Mouse (Mus musculus) kidney, postnatal 36 days (tissue): ENCODE measurements around the gene Adamtsl3.

Experiments
- DNase-seq, 2 experiments: peaks; one replicate each; pipeline ENCODE4 v3.0.0; 2021 to 2022; ENCODE audit warnings: mixed read lengths in 2 of 2

Adamtsl3 gene

GRCm38 (mm10) chr7:82335211-82336121, at the start of gene Adamtsl3:
Gene Adamtsl3, plus strand, starts transcription at chr7:82335694.
- peak; percentile 15 to 74 for DNase-seq

- DNase-seq: peak in 1 of 2 experiments; percentile 18
These were observed 48.3 kb upstream of the Adamtsl3 start for GRCm38 (mm10) chr7:82287242-82287641.

- no peak for DNase-seq
These were observed 42.1 kb upstream of the Adamtsl3 start for GRCm38 (mm10) chr7:82293441-82293840.

GRCm38 (mm10) chr7:82294083-82294482, 41.4 kb upstream of the Adamtsl3 start:
- no peak for DNase-seq

GRCm38 (mm10) chr7:82294611-82295010, 40.9 kb upstream of the Adamtsl3 start:
- no peak for DNase-seq

- no peak for DNase-seq
These were observed 27.1 kb upstream of the Adamtsl3 start for GRCm38 (mm10) chr7:82308398-82308797.

- DNase-seq: no peak
These were observed 17.0 kb upstream of the Adamtsl3 start for GRCm38 (mm10) chr7:82318515-82318914.

GRCm38 (mm10) chr7:82326616-82327015, 8.9 kb upstream of the Adamtsl3 start:
- DNase-seq: no peak

GRCm38 (mm10) chr7:82327201-82327600, 8.3 kb upstream of the Adamtsl3 start:
- no peak for DNase-seq

GRCm38 (mm10) chr7:82327881-82328280, 7.6 kb upstream of the Adamtsl3 start:
- DNase-seq: no peak

GRCm38 (mm10) chr7:82329831-82330230, 5.7 kb upstream of the Adamtsl3 start:
- DNase-seq: no peak

GRCm38 (mm10) chr7:82330860-82331259, 4.6 kb upstream of the Adamtsl3 start:
- no peak for DNase-seq

- no peak for DNase-seq
These were observed 1.5 kb upstream of the Adamtsl3 start for GRCm38 (mm10) chr7:82334000-82334399.

GRCm38 (mm10) chr7:82336132-82336531, 638 bp downstream of the Adamtsl3 start:
- DNase-seq: peak in 1 of 2 experiments; percentile 14

- DNase-seq: no peak
These were observed 2.6 kb downstream of the Adamtsl3 start for GRCm38 (mm10) chr7:82338121-82338520.

GRCm38 (mm10) chr7:82338532-82338931, 3.0 kb downstream of the Adamtsl3 start:
- DNase-seq: no peak

- DNase-seq: peak in 1 of 2 experiments; percentile 23
These were observed 3.7 kb downstream of the Adamtsl3 start for GRCm38 (mm10) chr7:82339214-82339613.

GRCm38 (mm10) chr7:82341476-82341875, 6.0 kb downstream of the Adamtsl3 start:
- no peak for DNase-seq

- DNase-seq: no peak
These were observed 11.2 kb downstream of the Adamtsl3 start for GRCm38 (mm10) chr7:82346706-82347105.

GRCm38 (mm10) chr7:82349796-82350195, 14.3 kb downstream of the Adamtsl3 start:
- no peak for DNase-seq

- no peak for DNase-seq
These were observed 14.9 kb downstream of the Adamtsl3 start for GRCm38 (mm10) chr7:82350421-82350820.

- no peak for DNase-seq
These were observed 23.7 kb downstream of the Adamtsl3 start for GRCm38 (mm10) chr7:82359146-82359545.

GRCm38 (mm10) chr7:82359674-82360073, 24.2 kb downstream of the Adamtsl3 start:
- DNase-seq: no peak

- DNase-seq: no peak
These were observed 24.7 kb downstream of the Adamtsl3 start for GRCm38 (mm10) chr7:82360186-82360585.
